Mouse (Mus musculus): ENCODE results near the gene Mindy3.
A peak's percentile ranks its signal among the peaks of the same experiment; 100 is the strongest.
"Not testable (repeated sequence)": the region's sequence is repeated elsewhere in the genome, so short reads cannot be mapped to it uniquely, and the experiment has no call there.

Gene Mindy3

GRCm38 (mm10) chr2:12419262-12419655, at the start of gene Mindy3:
Mindy3 (minus strand) TSS chr2:12419470.
- DNase-seq (ENCODE audit: low read depth), result peak; percentile 93

DNA sequence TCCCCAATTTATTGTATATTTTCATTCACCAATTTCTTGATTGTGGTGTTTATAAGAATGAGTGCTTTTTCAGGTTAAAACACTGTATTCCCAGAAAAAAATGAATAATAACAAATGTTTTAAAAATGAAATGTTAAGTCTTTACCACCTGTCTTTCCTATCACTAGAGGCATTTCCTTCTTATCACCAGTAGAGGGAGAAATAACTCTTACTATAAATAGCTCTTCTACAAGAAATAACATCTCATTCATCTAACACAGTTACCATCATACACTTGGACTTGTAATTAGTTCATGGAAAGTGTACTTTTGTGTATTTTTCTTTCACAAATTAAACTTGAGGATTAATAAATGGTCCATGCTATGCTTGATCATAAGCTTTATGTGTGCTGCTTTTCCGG, 40.5 kb upstream of the Mindy3 start:
- peak; percentile 25 for DNase-seq (ENCODE audit: low read depth)

DNA sequence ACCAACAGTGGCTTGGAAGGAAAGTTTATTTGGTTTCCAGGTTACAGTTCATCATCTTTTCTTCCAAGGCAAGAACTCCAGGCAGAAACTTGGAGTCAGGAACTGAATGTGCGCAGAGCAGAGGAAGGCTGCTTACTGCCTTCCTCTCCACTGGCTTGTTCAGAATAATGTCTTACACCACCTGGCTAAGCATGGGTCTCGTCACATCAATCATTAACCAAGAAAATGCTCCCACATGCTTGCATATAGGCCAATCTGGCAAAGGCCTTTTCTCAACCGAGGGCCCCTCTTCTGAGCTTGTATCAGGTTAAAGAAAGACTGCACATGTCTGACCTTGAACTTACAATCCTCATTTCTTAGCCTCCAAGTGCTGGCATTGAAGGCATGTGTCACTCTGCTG, 30.8 kb upstream of the Mindy3 start:
- no peak for DNase-seq (ENCODE audit: low read depth)

DNA sequence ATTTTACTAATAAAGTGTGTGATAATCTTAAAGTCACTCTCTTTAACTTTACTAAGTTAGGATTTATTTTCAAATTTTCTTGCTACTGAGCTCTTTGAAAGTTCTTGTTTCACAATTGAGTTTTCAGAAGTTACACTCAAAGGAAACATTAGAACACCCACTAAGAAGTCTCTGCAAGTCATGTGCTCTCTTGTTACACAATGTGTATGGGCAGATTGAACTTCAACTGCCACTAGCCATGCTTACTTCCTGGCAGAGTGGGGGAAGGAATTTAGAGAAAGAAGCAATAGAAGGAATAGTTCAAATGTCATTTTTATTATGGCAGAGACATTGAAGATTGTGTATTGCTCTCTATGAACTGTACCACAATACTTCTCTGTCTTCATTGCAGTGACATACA, 20.9 kb upstream of the Mindy3 start:
- peak; percentile 17 for DNase-seq (ENCODE audit: low read depth)

DNA sequence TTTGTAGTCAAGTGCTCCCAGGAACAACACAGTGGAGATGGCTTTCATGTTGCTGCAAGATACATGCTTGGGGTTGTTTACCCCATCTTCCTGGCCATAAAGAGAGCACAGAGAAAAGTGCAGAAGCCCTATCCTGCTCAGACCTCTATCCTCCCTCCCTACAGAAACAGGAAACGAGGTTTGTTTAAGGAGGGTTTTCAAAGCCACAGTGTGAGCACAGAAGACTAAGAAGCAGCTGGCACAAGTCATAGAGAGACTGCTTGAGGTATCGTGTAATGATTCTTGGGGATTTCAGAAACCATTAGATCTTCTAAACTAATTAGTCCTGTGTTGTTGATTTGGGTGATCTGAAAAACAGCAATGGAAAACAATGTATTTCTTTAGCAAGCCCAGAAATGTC, 20.3 kb upstream of the Mindy3 start:
- peak; percentile 47 for DNase-seq (ENCODE audit: low read depth)

DNA sequence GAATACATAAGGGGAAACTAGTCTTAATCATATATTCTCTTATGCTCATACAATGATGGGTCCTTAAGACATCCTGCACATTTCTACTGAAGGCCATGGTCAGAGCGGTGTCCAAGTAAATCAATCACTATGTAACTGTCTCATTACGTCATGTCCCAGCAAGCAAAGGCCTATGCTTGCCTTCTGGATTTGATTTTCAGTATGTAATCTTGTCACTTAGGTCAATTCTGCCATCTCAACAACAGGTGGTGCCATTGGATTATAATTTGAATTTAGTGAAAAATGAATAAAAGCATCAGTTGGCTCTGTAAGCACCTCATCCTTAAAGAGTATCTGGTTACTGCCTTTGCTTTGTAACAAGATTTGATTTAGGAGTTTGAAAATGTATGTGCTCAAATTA, 18.9 kb upstream of the Mindy3 start:
- peak; percentile 74 for DNase-seq (ENCODE audit: low read depth)

DNA sequence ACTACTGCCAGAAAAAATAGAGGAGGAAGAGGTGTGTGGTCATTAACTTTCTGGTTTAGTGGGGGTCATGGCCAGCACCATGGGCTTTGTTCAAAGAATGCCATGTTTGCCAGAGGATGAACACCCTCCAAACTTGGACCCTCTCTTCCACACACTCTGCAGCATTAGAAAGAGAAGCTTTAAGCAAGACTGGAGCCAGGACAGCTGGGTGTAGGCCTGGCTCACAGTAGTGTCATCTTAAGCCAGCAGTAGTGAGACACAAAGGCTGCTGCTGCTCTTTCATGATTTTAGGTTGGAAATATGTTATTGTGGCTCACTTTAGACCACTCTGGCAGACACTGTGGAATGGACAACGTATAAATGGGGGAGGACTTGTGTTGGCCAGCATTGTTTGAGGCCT, 12.8 kb upstream of the Mindy3 start:
- no peak for DNase-seq (ENCODE audit: low read depth)

DNA sequence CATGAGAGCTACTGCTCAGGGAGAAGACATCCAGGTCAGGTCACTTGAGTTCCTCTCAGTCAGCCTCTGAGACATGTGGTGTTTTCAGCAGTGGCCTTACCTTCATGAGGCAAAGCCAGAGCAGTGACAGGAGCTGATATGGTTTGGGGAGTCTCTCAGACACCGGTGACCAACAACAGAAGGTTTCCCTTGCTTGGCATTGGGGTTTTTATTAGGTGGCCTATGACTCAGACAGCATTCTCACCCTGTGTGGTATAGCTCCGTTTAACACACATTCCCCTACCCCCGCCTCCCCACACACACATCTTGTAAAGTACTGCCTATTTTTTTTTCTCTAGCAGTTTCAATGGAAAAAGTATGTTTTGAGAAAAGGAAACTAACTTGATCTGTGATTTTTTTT, 5.1 kb upstream of the Mindy3 start:
- peak; percentile 62 for DNase-seq (ENCODE audit: low read depth)

DNA sequence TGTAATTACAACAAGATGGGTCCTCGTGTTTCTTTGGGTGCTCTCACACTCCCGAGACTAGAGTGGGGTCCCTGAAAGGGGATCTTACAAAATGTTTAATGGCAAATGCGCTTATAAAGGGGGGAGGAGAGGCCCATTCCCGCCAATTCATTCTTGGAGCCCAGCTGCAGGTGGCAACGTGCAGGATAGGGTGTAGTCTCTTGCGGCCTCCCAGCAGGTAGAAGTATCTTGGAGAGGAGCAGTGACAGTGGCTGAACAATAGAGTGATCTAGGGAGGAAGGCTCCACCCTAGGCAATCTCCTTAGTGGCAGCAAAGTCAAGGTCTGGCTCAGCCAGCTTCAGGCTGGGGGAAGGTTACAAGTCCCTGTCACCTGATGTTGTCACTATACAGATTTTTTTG, 4.2 kb upstream of the Mindy3 start:
- not testable (repeated sequence) for DNase-seq (ENCODE audit: low read depth)

- DNase-seq (ENCODE audit: low read depth), result peak; percentile 61
Observed at GRCm38 (mm10) chr2:12418534-12419261, 572 bp downstream of the Mindy3 start.

- DNase-seq (ENCODE audit: low read depth), result no peak
Observed at GRCm38 (mm10) chr2:12418121-12418520, 1.1 kb downstream of the Mindy3 start.

- DNase-seq (ENCODE audit: low read depth), result no peak
Observed at GRCm38 (mm10) chr2:12412309-12412708, 7.0 kb downstream of the Mindy3 start.

GRCm38 (mm10) chr2:12411129-12411528, 8.1 kb downstream of the Mindy3 start:
- no peak for DNase-seq (ENCODE audit: low read depth)

GRCm38 (mm10) chr2:12406737-12407136, 12.5 kb downstream of the Mindy3 start:
- DNase-seq (ENCODE audit: low read depth), result peak; percentile 45

DNA sequence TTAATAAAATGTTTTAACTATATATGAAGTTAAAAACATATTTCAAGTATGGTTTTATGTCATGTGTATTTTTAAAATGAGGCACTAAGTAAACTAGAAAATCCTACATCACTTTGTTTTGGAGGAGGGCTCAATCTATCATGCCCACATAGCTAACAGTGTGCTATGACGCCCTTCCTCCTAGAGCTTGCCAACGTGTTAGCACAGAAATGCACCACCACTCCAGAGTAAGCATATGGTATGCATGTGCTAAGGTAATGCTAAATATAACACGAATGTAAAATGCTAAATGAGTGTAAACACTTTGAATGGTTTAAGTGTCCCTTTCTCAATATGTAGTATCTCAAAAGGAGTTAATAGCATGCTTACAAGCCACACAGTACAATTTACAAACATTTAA, 16.8 kb downstream of the Mindy3 start:
- DNase-seq (ENCODE audit: low read depth), result no peak

DNA sequence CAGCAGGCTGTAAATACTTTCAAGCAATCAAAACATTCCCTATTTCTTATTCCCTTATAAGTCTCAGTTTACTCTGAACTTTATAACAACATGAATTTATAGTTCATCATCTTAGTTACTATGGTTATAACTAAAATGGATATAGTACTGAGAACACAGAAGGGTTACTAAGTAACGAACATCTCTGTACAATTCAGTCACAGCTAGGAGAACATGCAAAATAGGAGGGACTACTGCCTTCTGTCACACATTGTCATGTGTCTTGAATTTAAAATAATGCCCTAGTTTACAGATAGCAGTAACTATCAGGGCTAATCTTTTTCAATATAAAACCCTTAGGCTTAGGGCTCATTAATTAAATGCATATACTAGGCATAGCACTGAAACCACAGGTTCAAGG, 18.1 kb downstream of the Mindy3 start:
- DNase-seq (ENCODE audit: low read depth), result no peak

DNA sequence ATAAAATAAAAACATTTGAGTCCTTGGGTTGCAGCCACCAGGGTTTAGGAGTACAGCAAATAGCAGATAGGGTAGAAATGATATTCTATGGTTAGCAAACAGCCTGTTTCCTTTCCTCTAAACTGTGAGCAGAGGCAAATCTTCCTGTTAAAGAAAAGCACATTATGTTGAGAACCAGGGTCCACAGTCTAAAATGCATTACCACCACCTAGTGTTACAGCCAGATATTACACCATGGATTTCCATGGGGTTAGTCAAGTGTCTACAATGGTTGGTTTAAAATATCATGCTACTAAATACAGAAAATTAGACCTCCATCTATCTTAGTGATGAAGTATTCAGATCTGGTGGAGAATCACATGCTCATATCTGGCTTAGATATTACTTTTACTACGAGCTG, 30.2 kb downstream of the Mindy3 start:
- peak; percentile 63 for DNase-seq (ENCODE audit: low read depth)

- DNase-seq (ENCODE audit: low read depth), result no peak
Observed at GRCm38 (mm10) chr2:12388569-12388968, 30.7 kb downstream of the Mindy3 start.

- no peak for DNase-seq (ENCODE audit: low read depth)
Observed at GRCm38 (mm10) chr2:12384389-12384788, 34.9 kb downstream of the Mindy3 start.

- no peak for DNase-seq (ENCODE audit: low read depth)
Observed at GRCm38 (mm10) chr2:12382650-12383049, 36.6 kb downstream of the Mindy3 start.

DNA sequence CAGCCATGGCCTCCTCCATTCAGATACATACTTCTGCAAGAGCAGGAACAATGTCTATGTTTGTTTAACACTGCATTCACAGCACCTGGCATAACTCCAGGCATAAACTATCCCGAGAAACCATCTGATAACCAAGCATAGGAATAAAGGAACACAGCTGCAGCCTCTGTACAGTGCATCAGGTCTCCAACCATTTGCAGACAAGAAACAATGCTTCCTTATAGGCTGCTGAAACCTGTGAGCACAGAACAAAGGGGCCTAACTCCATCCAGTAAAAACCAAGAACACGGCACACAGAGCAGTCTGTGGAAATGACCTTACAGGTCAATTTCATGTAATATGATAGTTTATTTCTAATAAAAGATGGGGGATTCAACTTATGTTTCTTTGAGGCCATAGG, 39.0 kb downstream of the Mindy3 start:
- DNase-seq (ENCODE audit: low read depth), result no peak

GRCm38 (mm10) chr2:12378591-12378990, 40.7 kb downstream of the Mindy3 start:
- no peak for DNase-seq (ENCODE audit: low read depth)

GRCm38 (mm10) chr2:12377024-12377423, 42.2 kb downstream of the Mindy3 start:
- DNase-seq (ENCODE audit: low read depth), result no peak

DNA sequence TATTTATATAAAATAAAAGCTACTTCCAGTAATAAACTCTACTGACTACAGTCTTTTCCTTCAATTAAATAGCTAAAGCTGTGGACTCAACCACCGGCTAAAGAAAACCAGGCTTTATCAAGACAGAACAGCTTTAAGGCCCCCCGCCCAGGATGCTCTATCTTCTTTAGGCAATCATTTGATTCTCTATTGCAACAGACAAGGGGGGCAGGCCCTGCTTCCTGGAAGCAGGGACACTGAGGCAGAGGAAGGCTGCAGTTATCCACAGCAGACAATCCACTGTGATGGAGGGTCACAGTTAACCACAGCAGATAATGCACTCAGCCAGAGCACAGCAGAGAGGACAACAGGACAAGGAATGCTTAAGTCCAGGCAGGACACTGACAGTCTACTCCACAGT, 46.4 kb downstream of the Mindy3 start:
- DNase-seq (ENCODE audit: low read depth), result no peak
